Mouse (Mus musculus) layer of hippocampus, adult 8-10 months (tissue): Measurements from ENCODE around the gene Tbc1d10a. TPM values are rescaled to one million over a fixed set of nuclear protein-coding genes. Genes with fewer than 3 reads are reported as not detected.

Experiments used
- microRNA-seq, 2 experiments: library from miRNA; unstranded; fragments of <30 nt; microRNA quantifications; one replicate each; pipeline ENCODE4 v1.2.0; 2022
- total RNA-seq, 4 experiments: library from RNA; stranded (reverse); gene quantifications; 2 replicates each; pipeline ENCODE4 v1.2.4; 2022

Tbc1d10a gene
- total RNA-seq, 4 experiments from 2014 or later, result 26.7 to 31.7 (median 28.8) TPM

Small RNAs within 50 kb of the gene (microRNA-seq; reads per million reads assigned to microRNA genes)
- 2.2 to 2.5 reads per million in 2 experiments for gene Mir3060

Other genes with a start within 250 kb of the Tbc1d10a start
- gene Pes1, start 222.8 kb upstream of the Tbc1d10a start, total RNA-seq, result 10 to 100 TPM; 36.4 to 50.9 (median 43.0) TPM
- under 1 TPM in 2 of 4 experiments, not detected in 2; 0.36 to 0.72 TPM for gene 4930556J24Rik, start 210.0 kb upstream of the Tbc1d10a start, total RNA-seq
- gene Gal3st1, start 203.2 kb upstream of the Tbc1d10a start, total RNA-seq, result 10 to 100 TPM in 3 of 4 experiments, 1 to 10 TPM in 1; 9.3 to 10.9 (median 10.6) TPM
- gene Sec14l4, start 155.3 kb upstream of the Tbc1d10a start, total RNA-seq, result under 1 TPM; 0.25 to 0.76 (median 0.52) TPM
- 1 to 10 TPM; 1.4 to 2.9 (median 1.9) TPM for gene Sec14l3, start 121.9 kb upstream of the Tbc1d10a start, total RNA-seq
- 100 to 1,000 TPM in 2 of 4 experiments, 10 to 100 TPM in 2; 93.7 to 108 (median 102) TPM for gene Mtfp1, start 91.3 kb upstream of the Tbc1d10a start, total RNA-seq
- 10 to 100 TPM; 52.3 to 62.7 (median 57.1) TPM for gene Sec14l2, start 63.4 kb upstream of the Tbc1d10a start, total RNA-seq
- 10 to 100 TPM; 32.4 to 36.4 (median 35.0) TPM for gene Rnf215, start 51.6 kb upstream of the Tbc1d10a start, total RNA-seq
- 10 to 100 TPM; 13.8 to 18.5 (median 15.4) TPM for gene Ccdc157, start 26.5 kb upstream of the Tbc1d10a start, total RNA-seq
- gene Sf3a1, start 26.4 kb upstream of the Tbc1d10a start, total RNA-seq, result 10 to 100 TPM; 57.6 to 66.7 (median 63.6) TPM
- gene Castor1, start 31.4 kb downstream of the Tbc1d10a start, total RNA-seq, result 1 to 10 TPM; 3.1 to 5.8 (median 4.9) TPM
- under 1 TPM in 2 of 4 experiments, not detected in 2; 0.65 to 0.93 TPM for gene Osm, start 49.6 kb downstream of the Tbc1d10a start, total RNA-seq
- 1 to 10 TPM in 3 of 4 experiments, under 1 TPM in 1; 0.71 to 2.8 (median 1.6) TPM for gene Lif, start 70.8 kb downstream of the Tbc1d10a start, total RNA-seq